Mouse (Mus musculus) left cerebral cortex, adult 9 months (tissue): ENCODE data around the gene Itpr3.

Source experiments
- DNase-seq, 2 experiments: peaks; one replicate each; pipeline ENCODE4 v3.0.0; 2022; ENCODE audit warnings: low spot score in 2 of 2

Gene Itpr3

DNA sequence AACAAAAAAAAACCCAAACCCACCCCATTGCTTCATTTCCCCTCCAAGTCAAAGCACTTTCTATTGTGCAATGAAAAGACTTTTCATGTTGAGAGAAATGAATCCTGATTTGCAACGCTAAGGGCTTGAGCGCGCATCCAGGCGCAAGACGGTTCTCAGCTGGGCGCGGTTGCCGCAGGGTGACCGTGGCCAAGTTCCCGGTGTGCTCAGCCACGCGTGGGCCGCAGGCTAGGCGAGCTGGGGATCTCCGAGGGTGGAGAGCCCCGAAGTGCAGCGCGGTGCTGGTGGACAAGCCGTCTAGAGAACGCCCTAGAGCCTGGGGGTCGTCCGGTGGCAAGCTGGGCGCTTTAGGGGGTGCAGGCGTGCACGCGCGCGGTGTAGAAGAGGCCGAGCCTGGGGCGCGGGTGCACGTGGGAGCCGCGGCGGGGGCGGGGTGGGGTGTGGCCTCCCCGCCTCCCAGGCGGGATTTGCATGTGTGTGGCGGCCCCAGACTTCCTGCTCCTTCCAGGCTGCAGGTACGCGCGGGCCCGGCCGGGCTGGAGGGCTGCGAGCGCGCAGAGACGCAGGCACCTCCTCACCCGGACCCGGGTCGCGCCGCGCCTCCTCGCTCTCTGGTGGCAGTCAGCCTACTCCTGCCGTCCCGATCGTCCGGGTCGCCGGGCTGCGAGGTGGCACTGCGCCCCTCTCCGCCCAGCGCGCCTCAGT, at the start of gene Itpr3:
Gene Itpr3 (plus strand): TSS at position 493 of the 705 bp plus-strand sequence.
- DNase-seq, result no peak

DNA sequence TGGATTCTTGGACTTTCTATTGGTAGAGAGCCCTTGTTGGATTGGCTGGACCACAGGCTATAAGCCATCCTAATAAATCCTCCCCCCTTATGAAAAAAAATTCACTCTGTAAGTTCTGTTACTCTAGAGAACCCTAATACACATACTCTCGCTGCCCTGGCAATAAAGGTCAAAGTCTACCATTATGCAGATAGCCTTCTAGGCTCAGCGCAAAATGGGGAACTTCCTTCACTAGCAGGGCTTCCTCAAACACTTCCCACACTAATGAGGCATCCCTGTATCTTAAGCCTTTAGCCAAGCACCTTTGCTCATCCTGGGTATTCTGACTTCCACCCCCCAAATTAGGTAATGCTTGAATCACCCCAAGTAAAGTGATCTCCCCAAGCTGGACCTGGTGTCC, 48.8 kb upstream of the Itpr3 start:
- DNase-seq, result no peak

DNA sequence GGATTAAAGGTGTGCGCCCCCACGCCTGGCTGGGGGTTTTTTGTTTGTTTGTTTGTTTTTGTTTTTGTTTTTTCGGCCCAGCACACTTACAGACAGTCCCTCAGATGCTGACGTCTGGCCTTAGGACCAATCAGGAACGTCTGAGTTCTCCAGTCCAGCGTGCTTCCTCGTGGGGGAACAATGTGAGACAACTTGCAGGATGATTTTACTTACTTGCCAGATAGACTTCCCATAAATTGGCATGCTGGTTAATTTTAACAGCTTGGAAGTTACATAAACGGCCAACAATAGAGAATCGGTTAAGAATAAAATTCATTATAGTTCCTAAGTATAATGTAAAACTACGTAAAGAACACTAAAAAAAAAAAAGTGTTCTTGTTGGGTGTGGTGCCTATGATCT, 45.9 kb upstream of the Itpr3 start:
- peak in 1 of 2 experiments; percentile 64 for DNase-seq

DNA sequence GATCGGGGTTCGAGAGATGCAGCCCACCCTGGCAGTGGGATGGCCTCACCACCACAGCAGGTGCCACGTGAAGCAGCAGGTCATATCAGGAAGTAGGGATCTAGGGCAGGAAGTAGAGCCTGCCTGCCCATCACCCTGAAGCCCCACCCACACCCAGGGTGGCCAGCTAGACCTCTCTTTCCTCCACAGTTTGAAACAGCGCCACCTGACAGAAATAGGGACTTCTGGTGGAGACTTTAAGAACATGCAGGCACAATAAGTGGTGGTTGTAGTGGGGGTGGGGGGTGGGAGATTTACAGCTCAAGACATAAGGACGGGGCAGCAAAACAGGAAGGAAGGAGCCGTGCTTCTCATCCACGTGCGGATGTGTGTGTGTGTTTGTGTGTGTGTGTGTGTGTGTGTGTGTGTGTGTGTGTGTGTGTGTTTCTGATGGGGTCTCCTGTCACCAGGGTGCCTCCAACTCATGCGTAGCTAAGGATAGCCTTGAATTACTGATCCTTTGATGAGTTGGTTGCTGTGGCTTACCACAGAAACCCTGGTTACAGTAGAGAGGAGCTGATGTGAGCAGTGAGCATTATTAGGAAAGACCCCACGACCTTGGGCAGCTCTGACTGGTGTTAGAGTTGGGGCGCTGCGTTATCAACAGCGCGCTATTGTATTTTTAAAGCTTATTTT, 45.0 kb upstream of the Itpr3 start:
- no peak for DNase-seq

DNA sequence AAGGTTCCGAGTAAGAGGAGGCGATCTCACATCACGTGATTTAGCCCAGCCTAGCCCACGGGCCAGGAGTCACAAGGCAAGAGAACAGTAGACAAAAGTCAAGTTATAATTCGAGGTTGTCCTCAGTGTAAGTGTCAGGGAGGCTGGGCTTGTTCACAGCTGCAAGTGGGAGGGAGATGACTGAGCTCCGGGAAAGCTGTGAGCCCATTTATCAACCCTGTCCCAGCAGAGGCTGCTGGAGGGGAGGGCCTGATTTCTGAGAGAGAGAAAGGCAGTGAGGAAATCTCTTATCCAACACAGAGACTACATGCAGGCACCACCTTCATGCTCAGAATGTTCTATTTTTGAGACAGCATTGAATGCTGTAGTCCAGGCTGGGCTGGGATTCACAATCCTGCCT, 44.2 kb upstream of the Itpr3 start:
- DNase-seq, result peak; percentile 62 to 82

DNA sequence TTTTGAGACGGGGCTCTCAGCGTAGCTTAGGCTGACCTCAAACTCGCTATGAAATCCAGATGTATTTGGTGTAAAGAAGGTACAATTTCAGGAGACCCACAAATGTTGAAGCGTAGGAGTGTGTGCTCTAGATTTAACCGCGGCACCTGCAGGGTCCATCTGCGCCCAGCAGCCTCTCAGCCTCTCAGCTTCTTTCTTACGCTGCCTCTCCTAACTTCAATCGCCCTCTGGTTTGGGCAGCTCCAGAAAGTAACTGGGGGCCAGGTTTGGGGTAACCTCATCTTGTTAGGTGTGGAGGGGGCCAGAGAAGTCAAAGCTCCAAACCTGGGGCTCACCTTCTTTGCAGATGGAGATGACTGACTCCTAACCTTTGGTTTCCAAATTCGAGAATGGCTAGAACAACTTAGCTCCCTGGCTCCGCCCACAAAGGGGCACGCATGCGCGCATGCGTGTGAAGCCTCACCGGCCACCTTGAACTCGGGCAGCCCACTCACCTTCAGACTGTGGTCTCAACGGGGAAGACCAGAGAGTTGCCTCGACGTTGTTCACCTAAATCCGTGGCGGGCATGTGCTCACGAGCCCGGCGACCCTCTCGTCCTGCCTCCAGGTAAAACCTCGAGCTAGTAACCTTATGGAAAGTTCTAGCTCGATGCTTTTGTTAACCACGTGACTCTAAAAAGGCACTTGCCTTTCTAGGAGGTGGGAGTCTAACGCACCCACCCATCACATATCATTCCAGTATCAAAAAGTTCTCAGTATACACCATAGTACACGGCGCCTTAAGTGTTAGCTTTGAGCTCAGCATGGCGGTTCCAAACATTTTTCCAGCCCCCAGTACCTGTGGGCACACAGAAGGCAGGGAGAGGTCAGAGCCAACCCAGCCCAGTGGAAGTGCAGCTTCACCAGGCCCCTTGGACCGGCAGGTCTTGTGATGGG, 39.3 kb upstream of the Itpr3 start:
- DNase-seq, result peak; percentile 69 to 88

DNA sequence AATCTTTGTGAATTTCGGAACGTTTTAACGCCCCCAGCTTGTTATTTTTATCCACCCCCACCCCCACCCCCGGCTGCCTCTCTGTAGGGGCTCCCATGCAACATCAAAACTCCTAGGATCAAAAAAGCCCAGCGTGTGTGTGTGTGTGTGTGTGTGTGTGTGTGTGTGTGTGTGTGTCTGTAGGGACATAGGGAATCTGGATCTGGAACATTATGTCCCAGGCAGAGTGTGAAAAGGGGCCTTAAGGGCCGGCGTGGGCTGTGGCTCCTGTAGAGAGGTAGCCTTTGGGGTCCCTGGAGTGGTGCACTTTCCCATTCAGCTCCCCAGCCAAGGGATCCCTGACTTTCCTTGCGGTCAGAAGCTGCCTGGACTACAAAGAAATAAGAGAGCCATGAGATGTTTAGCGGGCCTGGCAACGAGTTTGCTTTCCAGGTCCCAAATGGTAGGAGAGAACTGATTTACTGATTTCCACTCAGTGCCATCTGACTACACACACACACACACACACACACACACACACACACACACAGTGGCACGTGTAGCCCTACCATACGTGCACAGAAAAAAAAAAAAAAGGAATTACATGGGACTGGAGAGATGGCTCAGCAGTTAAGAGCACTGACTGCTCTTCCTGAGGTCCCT, 38.4 kb upstream of the Itpr3 start:
- peak in 1 of 2 experiments; percentile 43 for DNase-seq

DNA sequence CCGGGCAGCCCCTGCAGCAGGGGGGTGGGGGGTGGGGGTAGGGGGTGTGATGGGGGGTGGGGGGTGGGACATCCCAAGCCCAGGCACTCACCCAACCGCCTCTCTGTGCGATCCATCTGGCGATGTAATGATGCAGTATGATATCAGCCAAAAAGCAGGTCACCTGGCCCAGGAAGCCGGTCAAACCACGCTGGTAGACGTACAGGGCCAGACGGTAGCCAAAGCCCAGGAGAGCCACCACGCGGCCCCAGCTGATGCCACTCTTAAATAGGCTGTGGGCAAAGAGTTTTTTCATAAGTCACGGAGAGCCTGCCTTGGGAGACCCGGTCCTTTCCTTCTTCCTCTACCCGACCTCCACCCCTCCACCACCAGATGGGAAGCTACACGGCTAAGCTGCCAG, 36.0 kb upstream of the Itpr3 start:
- no peak for DNase-seq

DNA sequence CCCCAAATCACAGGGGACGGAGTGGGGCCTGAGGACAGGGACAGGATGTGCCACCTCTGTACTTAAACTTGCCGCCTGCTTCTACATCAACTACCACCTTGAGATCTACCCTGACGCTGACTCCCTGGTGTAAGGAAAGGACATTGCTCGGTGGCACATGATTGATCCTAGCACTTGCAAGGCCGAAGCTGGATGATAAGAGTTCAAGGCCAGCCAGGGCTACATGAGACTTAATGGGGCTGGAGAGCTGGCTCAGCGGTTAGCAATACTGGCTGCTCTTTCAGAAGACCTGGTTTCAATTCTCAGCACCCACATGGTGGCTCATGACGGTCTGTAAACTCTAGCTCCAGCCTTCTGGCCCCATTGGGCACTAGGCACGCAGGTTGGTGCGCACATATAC, 35.4 kb upstream of the Itpr3 start:
- no peak for DNase-seq

DNA sequence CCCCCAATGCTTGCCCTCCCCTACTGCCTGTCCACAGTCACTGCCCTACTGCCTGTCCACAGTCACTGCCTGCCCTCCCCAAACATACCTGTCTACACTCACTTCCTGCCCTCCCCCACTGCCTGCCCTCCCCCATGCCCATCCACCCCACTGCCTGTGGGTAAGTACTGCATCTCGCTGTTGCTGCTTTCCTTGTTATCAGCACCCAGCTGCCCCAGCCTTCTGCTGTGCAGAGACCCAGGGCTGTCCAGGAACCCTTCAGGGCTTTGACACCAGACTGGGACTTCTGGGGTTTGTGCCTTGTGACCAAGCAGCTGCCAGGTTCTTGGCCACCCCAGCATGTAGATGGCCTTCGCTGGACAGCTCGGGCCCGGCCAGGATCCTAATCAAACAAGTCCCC, 33.8 kb upstream of the Itpr3 start:
- no peak for DNase-seq

DNA sequence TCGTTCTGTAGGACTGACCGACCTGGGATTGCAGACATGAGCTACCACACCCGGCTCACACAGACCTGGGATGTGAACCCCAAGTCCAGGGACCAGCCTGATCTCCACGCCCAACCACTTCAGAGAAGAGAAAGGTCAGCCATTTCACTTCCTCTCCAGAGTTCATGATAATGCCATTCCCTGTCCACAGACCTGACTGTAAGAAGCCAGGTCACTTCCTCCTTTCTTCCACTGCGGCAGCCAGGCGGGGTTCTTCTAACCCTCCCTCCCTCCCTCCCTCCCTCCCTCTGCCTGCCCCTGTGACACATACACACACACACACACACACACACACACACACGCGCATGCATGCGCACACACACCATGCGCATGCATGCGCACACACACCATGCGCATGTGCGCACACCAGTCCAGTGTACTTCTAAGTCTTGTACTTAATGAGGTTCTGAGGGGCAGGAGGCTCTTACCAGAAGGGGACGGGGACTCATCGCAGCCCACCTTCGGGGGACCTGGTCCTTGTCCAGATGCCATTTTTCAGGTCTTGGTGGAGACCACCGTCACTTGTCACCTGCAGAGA, 31.7 kb upstream of the Itpr3 start:
- no peak for DNase-seq

DNA sequence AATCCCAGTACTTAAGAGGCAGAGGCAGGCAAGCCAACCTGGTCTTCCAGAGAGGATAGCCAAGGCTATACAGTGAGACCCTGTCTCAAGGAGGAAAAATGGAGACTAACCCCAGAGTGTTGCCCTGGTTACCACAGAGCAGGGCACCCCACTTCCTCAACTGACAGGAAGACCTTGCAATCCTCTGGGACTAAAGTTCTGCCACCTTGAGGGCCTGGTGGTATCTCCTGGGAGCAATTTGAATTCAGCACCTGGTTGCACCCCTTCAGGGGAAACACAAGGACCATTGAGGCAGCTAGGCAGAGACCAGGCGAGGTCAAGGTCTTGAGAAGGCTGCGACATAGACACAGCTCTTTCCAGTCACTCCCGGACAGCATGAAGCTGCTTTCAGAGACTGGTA, 31.2 kb upstream of the Itpr3 start:
- no peak for DNase-seq

DNA sequence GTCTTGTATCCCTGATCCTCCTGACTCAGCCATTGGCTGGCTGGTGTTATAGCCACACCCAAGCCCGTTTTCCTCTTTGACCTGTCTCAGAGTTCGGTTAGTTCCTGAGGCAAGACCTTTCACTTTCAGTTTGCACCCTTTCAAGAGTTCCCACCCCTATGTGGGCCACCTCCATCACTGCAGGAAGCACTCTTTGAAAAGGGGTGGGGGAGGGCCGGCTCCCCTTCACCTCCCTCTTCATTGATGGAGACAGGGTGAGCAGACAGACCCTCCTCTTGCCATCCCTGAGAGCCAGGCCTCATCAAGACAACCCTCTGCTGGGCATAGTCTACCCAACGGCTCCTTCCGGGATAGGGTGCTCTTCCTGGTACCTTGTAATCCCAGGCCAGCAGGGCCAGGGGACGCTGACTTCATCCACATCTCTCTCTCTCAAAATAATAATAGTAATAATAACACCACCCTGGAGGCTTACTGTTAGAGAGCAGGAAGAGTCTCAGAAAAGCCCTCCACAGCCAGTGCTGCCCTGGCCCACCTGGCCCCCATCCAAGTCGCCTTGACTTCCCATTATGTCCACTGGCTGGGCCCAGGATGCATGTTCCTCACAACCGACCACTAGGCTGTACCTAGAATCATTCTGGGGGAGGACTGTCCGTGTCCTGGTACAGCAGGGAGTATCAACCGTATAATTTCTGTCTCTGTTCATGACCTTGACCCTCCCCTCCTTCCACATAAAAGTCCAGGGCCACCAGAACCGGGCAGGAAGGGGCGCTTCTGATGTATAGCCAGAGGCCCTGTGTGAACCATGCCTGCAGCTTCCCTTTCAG, 29.4 kb upstream of the Itpr3 start:
- DNase-seq, result no peak

DNA sequence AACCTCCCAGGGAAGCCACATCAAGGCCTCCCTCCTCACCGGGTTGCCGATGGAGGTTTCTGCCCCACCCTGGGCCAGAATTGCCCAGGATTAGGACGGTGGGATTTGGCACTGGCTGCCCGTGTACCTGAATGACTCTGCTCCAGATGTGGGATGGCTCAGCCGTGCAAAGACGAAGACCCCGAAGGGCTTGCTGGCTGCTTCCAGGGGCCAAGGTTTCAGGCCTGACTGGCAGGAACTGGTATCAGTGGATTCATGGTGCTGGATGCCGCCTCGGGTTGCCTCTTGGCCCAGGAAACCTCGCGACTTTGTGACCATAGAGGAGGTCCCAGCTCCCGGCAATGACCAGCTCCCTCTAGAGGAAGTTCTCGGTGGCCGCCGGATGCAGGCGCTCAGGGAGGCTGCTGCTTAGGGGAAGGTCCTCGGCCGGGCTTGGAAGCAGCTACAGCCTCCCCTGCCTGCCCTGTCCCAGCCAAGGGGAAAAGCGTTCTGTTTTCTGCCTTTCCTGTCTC, 28.8 kb upstream of the Itpr3 start:
- peak; percentile 65 to 93 for DNase-seq

DNA sequence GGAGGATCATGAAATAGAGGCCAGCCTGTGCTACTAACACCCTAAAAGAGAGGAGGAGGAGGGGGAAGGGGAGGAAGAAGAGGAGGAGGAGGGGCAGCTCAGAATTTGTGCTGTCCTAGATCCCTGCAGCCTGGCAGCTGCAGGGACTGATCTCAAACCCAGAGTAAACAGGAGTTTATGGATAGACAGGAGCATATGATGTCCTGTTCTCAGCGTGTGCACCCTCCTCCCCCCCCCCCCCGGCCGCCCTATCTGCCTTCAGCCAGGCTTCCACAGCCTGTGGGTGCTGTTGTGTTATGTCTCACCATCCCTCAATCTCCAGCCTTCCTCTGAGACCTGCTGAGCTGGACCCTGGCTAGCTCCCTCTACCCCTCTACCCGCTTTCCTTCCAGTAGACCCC, 28.2 kb upstream of the Itpr3 start, which contains the start of gene Bak1:
Gene Bak1 (minus strand): TSS at position 101 of the 400 bp plus-strand sequence.
- no peak for DNase-seq

DNA sequence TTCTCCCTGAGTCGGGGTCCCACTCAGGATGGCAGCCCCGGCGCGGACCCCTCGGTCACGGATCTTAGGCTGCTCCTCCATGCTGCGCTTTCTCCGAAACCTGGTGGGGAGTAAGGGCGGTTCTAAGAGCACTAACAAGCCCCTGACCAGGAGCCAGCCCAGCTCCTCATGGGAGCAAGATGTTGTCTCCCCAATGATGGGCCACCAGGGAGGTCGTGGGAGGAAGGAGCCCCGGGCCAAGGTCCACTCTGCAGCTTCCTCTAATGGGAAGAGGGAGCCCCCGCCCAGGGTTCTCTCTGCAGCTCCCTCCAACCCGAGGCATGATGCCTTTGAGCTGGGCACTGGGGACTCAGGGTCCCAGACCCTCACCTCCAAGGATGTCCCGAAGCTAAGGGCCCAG, 27.7 kb upstream of the Itpr3 start:
- DNase-seq, result no peak

DNA sequence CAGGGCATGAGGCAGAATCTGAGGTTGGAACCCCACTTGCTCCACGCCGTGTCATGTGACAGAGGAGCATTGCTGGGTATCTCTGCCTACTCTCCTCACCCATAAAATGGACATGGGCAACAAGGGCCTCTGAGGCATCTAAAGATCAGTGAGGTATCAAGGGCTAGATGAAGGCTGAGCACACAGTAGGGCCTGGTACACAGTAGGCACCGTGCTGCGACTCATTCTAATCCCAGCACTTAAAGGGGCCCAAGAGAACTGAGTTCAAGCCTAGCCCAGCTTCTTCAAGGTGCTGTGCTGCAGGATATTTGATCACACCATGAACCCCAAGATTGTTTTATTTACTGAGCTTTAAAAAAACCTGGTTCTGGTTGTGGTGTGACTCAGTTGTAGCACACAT, 26.2 kb upstream of the Itpr3 start:
- DNase-seq, result no peak

DNA sequence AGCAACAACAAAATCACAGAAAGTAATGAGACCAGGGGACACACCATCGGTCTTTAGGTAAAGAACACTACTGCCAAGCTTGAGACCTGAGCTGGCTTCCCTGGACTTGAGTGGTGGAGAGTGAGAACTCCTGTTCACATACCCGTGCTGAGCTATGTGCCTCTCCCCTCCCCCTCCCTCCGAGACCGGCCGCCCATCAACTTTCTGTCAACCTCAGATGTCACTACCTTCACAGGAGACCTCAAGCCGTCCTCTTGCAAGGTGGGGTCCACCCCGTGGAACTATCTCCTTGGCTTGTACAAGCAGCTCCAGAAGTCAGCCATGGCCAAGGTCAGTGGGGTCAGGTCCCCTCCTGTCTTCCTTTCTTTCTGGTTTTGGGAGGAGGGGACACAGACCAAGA, 24.8 kb upstream of the Itpr3 start:
- DNase-seq, result no peak

DNA sequence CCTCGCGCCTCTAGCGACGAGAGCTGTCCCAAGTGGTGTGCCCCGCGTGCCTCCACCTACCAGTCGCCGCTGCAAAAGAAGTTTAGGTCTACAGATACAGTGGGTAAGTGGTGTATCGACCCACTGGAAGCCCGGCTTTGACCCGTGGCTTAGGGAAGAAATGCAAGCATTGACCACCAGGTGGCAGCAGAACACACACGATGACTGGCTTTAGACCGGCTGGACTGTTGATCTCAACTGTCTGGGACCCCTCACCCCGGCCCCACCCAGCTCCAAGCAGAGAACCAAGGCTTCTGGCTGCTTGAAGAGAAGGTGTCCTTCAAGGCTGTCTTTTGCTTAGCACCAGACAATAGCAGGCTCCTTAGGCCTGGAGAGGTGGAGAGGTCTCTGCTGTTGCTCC, 24.2 kb upstream of the Itpr3 start:
- peak in 1 of 2 experiments; percentile 80 for DNase-seq

DNA sequence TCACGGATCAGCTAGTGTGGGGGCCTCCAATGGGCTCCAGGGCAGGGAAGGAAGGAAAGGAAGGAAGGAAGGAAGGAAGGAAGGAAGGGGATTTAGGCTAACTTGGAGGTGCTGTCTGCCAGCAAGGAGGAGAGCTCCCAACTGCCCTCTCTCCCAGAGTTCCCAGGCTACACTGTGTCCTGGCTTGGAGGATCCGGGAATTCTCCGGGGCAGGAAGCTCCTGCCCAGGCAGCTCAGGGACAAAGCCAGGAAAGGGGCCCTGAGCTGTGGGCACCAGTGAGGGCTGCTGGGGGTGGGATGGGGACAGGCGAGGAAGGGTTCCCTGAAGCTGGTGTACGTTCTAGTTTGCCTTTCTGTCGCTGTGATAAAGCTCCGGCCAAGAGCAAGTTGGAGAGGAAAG, 20.6 kb upstream of the Itpr3 start:
- DNase-seq, result no peak
